Mouse (Mus musculus): ENCODE measurements around the gene Rb1.

Gene Rb1

DNA sequence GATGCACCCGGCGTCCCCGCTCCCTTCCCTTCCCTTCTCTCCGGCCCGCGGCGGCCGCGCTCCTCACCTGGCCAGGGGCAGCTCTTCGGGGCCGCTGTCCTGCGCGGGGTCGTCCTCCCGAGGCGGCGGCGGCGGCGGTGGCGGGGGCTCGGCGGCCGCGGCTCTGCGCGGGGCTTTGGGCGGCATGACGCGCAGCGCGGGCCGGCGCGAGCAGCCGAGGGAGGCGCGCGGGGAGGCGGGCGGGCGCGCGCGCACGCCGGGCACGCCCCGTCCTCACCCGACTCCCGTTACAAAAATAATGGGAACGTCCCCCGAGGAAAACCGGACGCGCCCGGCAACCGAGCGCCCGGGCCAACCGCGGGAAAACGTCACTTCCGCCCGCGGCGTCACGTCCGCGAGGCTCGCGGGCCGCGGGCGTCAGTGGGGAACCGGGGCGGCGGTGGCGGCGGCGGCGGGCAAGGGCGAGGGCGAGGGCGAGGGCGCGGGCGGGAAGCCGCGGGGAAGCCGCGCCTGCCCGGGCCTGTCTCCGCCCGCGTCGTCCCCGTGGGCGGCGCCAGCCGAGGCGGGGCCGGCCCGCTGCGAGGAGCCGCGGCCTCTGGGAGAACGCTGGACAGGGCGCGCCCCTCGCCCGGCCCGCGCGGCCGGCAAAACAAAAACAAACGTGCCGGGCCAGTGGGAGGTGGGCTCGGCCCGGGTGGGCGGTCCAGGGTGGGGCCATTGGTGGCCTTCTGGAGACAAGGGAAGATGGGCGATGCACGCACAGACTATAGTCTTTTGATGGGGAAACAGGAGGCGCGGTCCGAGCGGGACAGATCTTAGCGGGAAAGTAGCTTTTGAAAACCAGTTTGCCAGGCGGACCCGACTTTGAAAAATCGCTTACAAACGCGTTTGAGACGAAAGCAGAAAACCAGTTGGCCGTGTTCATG, at the start of gene Rb1:
TSS of gene Rb1 (minus strand) at position 367 of the 926 bp plus-strand sequence.
- under 1% methylated on average over 125 of the region's 135 CpGs for WGBS

DNA sequence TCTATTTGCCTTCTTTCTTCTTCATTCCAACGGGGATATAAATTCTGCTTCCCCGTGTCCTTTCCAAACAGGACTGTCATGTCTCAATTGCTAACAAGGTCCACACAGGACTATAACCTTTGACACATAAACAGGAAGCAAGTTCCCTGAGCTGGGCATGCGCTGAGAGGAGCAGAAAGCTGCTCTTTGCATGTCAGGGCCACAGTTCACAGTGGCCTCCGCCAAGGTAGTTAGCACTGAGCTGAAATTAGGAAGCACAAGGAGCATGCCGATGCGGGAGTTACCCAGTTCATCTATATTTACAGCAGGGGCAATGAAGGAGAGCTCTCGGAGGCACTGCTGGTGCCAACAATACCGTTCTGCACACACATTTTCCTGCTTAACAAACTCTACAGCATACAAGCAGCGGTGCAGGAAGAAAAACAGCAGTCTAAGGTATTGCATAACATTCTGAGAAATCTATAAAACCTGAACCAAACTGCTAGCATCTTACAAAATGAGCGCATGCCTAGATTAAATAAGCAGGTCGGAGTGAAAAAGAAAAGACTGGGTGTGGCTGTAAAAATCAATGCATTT, 48.8 kb upstream of the Rb1 start:
- WGBS: 38% methylated on average over 11 of the region's 11 CpGs

DNA sequence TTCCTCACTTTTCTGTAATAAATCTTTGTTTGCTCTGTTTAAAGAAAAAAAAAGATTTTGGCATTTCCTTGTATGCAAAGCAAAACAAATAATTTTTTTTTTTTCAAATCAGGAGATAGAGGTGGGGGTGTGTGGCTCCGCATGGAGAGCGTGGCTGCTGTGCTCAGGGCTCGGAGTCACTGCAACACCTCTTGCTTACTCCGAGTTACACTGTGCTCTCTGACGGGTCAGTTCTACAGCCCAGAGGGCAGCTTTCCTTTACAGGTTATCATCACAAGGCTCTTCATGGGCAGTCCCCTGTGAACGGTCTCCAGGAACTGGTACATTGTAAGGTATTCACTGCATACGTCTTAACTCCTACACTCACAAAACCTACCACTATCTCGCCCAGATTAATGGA, 48.0 kb upstream of the Rb1 start:
- WGBS: 57% methylated on average over 8 of the region's 8 CpGs

DNA sequence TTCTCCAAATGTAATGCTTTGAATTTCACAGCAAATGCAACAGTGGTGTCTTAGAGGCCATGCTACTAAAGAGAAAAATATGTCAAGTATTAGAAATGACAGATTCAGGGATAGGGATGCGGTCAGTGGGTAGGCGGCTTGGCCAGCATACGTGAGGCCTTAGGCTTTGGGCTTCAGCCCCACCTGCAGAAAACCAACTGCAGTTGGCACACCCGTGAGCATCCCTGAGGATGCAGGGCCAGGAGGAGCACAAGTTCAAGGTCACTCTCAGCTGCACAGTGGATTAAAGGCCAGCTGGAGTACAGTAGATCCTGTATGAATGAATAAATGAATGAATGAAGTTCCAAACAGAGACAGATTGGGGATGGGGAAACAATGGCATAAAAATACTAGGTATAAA, 47.4 kb upstream of the Rb1 start:
- WGBS: 81% methylated on average over 4 of the region's 4 CpGs

DNA sequence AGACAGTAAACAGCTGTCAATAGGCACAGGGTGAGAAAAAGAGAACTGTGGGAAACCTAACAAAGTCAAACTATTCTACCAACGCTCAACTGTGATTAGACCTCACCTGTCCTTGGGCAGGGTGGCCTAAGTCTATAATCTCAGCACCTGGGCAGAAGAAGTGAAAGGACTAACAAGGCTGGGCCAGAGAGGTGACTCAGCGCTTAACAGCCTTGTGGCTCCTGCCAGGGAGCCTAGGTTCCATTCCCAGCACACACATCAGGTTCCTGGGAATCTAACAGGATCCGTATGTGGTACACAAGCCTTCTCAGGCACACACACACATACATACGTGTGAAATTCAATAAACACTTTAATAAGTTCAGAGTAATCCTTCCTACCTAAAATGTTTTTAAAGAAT, 46.0 kb upstream of the Rb1 start:
- WGBS: 85% methylated on average over 4 of the region's 4 CpGs

DNA sequence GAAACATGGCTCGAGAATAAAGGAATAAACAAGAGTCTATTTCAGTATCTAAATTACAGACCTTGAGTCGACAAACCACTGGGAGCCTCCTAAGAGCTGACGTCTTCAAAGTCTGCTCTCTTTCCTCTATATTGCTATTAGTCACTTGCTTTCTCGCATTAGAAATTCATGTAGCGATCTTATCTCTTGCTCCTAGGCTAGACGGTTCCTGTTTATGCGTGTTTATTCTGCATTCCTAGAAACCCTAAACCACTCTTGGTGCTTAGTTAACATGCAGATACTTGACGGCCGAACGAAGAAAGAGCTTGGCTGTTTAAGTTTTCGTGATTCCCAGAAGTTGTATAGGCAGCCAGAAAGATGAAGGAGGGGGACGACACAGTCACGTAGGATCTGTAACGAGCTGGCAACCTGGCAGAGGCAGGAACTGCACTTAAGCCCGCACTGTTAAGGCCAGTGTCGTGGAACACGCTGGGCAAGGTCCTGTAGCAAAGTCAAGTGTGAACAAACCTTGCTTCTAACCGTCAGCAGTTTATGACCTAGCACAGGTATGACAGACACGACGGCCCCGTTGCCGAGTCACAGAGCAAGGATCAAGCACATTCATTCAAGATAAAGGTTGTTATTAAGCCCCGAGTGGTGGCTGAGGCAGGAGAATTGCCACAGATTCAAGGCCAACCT, 45.2 kb upstream of the Rb1 start:
- WGBS: 57% methylated on average over 23 of the region's 23 CpGs

DNA sequence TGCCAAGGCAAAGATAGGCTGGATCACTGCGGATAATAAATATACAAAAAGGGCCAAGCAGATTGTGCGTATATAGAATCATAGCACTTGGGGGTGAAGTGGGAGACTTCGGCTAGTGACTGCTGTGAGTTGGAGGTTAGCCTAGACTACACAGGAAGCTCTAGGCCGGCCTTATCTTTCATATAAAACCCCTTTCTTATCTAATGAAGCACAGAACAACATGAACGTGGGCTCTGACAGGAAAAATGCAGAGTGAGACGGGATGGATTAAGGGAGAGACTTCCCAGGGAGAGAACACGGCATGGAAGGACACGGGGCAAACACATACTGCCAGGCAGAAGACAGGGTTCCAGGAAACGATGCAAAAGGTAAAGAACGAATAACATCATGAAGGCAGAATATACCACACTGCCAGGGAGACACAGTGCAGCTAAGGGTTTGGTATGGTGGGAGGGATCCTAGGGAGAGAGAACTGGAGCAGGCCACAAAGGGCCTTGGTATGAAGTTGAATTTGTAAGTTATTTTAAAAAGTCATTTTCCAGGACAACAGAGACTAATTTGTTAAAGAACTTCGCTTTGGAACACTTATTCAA, 44.6 kb upstream of the Rb1 start:
- 55% methylated on average over 11 of the region's 11 CpGs for WGBS

DNA sequence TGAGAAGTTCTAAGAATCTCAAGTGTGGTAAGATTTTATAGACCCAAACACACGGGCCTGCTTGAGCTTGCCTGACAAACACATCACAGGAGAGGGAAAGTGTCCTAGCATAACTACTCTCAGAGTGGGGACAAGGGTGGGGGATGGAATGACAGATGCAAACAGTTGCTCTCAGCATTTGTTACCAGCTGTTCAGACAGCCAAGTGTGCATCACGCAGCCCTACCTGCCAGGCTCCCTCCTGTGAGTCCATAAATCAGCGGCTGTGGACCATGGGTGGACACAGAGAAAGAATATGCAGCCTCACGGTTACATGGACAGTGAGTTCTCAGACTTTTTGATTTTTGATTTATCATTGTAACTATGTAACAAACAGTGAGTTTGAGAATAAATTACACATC, 44.0 kb upstream of the Rb1 start:
- WGBS: 77% methylated on average over 4 of the region's 4 CpGs

DNA sequence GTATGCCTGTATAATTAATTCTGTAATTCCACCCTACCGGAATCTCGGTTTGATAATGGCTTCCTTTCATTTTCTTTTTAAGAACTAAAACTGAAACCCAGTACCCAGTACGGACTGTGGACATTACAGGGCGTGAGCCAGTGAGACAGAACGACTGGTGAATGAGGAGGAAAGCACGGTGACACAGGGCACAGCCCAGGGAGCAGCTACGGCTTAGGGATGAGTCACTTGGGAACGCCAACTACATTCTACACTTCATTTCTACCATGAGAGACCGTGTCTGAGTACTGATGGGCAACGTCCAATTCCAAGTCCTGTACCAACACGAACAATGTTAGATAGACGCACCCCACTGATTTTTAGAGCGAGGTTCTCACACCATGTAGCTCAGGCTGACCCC, 43.3 kb upstream of the Rb1 start:
- WGBS: 76% methylated on average over 13 of the region's 13 CpGs

DNA sequence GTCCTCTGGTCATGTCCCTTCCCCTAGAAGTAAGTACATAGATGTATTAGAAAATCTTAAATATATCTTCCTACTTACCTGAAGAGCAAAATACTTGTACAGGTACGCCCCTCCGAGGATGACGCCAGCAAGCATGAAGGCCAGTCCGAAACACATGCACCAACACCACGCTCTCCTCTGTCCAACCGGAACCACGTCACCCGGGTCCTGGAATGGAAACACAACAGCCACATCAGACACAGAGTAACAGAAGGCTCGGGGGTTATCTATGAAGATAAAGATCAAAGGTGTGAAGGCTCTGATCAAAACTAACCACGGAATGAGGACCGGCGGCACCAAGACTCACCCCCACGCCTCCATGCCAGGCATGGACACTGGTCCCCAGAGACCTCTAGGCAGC, 42.6 kb upstream of the Rb1 start:
- 89% methylated on average over 13 of the region's 13 CpGs for WGBS

DNA sequence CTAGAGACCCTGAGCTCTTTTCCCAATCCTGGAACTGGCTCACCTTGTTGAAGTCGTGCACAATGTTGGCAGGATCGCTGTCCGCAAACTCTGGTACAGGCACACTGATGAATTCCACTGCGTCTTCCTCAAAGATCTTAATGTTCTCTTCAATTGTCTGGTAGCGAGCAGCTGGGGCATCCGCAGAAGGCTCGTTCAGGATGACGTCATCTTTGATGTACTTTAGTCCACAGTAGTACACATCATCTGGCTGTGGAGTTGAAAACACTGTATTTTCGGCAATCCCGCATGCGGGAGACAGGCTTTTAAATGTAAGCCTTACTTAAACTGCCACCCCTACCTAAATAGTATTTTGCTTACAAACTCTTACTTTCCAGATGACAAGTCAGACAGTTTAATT, 40.7 kb upstream of the Rb1 start:
- WGBS: 35% methylated on average over 11 of the region's 11 CpGs

DNA sequence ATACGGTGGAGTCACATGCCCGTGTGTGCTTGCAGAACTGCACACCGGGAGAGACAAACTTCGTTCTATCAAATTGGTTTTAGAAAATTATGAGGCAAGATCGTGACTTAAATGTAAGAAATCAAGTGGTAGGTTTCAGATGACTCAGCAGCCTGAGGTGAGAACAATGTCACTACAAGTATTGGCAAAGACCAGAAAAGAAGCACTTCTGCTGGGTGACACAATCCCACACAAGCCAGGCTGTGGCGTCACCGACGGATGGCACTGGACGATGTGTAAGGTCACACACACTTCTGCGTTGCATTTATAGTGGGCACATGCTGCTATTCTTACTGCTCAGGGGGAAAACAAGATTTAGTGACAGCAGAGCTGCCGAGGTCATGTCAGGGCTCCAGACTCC, 38.2 kb upstream of the Rb1 start:
- 69% methylated on average over 11 of the region's 11 CpGs for WGBS

DNA sequence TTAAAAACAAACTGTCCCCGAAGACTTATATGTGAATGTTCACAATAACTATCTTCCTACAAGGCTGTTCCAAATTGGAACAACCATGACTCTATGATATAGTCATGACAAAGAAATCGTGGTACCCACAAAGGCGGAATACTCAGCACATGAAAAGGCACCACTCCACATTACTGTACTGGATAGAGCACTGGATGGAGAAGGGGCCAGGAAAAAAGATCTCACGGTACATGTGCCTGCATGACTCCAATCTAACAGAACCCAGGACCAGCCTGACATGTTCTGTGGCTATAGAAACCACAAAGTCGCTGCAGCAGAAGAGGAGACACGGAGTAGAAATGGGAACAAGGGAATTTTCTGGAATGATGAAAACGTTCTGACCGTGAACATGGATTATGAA, 29.1 kb upstream of the Rb1 start:
- 78% methylated on average over 8 of the region's 8 CpGs for WGBS

DNA sequence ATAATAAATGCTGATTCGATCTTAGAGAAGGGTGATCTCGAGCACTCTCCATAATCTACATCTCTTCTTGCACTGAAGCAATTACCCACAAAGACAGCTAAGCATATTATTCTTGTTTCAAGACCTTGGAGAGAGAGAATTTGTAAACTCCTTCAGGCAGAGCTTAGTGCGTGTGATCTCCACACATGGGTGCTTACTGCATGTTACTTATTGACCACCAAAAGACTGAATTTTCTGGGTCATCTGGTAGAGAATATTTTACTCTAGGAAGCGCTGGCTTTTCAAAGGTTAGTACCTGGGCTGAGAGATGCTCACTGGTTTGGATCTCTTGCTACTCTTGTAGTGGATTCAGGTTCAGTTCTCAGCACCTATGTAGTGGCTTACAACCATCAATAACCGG, 25.5 kb upstream of the Rb1 start:
- WGBS: 95% methylated on average over 5 of the region's 5 CpGs

DNA sequence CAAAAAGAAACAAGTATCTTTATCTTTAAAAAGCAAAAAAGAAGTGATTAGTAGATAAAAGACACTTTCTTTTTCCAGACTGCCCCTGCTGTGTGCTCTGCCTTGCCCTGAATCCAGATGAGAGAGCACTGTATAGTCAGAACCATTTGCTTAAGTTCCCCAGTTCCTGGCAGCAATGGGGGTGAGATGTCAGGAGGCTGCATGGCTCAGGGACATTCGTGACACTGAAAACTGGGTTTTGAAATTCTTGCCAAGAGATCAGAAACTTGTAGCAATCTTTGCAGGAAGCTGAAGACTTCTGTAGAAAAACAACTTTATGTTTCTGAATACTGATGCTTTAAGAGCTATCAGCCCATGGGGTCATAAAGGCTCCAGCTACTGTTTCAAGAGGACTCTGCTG, 24.4 kb upstream of the Rb1 start:
- 53% methylated on average over 1 of the region's 1 CpGs for WGBS

DNA sequence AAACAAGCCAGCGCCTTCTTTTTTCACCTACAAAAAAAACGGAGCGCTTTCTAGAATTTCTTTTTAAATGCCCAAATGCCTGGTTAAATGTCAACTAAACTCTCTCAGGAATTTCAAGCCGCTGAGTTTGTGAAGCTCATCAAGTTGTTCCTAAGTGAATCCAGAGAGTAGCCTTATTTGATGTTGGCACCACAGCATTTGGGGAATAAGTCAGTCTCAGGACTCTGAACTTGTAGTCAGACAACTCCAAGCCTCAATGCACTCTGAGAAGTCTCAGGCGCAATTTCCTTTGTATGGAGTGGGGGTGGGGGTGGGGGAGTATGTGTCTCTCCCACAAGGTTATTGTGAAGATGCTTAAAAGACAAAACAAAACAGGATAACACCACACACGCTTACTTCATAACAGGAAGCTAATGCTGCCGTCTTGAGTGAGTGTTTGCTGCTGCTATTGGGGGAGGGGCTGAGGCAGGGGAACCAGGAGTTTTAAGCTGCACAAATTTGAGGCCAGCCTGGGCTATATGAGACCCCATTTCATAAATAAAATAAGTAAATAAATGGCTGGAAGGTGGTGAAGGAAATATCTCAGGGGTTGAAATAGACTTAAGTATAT, 23.5 kb upstream of the Rb1 start:
- WGBS: 72% methylated on average over 7 of the region's 7 CpGs

DNA sequence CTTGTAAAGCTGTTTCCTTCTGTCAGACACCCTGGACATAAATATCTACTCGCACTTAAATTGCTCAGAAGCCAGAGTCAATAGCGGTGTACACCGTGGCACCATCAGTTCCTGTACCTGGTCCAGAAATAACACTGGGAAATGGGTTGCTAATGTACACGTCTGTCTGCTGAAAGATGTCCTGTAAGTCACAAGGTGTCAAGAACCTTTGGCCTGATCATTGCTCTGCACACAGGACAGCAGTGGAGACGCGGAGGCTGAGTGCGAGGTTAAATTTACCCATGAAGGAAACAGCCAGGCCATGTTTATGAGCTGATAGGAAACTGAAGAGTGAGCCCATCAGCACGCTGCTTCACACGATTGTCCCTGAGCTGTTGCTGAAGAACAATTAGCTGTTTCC, 21.7 kb upstream of the Rb1 start:
- 73% methylated on average over 9 of the region's 9 CpGs for WGBS

DNA sequence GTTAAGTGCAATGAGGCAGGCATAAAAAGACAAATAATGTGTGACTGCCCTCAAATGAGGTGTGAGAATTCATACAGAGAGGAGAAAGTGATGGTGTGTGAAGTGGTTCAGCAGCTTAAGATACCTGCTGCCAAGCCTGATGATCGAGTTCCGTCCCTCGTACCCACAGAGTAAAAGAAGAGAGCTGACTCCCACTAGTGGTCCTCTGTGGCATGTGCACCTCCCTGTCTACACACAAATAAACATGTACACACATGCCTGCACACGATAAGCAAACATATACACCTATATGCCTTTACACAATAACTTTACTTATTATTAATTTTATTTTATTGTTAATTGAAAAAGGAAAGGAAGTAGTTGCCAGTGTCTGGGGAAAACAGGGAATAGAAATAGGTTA, 20.0 kb upstream of the Rb1 start:
- 93% methylated on average over 4 of the region's 4 CpGs for WGBS

DNA sequence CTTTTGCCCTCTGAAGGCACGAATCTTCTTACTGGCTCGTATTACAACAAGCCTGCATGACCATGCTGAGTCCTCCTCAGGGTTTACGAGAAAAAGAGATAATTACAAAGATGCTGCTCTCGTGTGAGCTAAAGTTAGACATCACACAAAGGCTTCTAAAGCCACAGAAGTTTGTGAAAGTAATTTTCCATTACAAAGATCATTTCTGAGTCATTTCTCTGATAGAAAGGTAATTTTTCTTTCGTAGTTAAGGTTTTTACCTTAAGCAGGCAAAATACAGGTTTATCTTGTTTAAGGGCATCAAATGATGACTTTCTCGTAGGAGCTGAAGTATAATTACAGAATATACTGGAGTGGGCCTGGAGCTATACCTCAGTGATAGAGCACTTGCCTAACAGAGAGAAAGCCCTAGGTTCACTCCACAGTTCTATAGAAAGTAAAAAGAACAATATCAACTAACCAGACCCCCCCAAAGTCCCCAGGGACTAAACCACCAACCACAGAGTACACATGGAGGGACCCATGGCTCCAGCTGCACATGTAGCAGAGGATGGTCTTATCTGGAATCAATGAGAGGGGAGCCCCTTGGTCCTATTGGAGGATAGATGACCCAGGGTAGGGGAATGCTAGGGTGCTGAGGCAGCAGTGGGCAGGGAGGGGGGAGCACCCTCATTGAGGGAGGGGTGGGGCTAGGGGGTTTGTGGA, 14.6 kb upstream of the Rb1 start:
- 82% methylated on average over 6 of the region's 6 CpGs for WGBS

DNA sequence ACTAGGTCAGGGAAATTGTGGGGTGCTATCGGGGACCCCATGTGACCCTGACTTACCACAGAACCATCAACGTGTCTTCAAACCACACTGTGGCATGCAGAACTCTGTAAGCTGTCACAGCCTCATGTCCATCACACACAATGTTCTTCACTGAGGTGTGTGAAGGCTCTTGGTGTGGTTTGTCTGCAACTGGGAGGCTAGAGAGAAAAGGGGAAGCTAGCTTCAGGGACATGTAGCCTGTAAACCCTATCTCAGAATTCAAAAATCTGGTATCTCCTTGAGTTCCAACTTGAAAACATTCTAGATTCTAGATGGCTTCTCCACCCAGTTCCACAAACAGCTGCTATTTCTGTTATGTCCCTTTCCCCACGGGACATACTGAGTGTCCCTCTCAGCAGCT, 14.0 kb upstream of the Rb1 start:
- 86% methylated on average over 3 of the region's 3 CpGs for WGBS

DNA sequence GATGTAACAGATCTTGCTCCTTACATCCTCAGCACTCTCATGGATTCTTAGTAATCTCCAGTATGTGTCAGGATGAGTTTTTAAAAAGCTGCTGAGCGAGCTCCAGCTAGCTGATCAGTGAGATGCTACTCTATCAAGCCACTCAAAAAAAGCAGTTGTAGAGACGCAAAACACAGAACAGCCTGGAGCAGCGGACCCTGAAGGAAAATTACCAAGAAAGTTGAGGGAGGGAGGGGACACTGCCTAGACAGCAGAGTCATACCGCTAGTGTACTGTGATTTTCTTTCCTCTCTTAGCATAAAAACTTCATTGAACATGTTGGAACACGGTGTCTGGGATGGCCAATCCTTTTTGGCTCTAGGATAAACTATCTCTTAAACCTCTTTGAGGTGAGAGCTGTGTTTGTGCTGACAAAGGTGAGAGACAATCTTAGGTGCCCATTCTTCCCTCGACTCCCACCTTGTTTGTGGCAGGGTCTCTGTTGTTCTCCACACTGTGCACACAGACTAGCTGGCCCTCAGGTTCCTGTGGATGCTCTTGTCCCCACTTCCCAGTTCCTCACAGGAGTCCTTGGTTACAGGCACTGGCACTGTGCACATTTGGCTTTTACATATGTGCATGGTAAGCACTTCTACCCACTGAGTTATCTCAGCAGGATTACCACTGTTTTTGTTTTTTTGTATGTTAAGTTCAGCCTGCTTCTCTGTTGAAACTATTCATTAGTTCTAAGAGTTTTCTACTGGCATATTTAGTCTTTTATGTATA, 10.9 kb upstream of the Rb1 start:
- 78% methylated on average over 6 of the region's 6 CpGs for WGBS

All from cerebral cortex, adult 2 months (tissue).